Mouse (Mus musculus): ENCODE measurements around the gene Med13.
"Not testable (repeated sequence)": the region's sequence is repeated elsewhere in the genome, so short reads cannot be mapped to it uniquely, and the experiment has no call there.

The Med13 gene

GRCm38 (mm10) chr11:86378981-86379380 lies 21.6 kb upstream of the Med13 start:
- DNase-seq (ENCODE audit: low spot score), result no peak

- DNase-seq (ENCODE audit: low spot score), result no peak
These were observed 20.4 kb upstream of the Med13 start for GRCm38 (mm10) chr11:86377841-86378240.

GRCm38 (mm10) chr11:86376707-86377106 lies 19.3 kb upstream of the Med13 start:
- DNase-seq (ENCODE audit: low spot score), result peak; percentile 59

- DNase-seq (ENCODE audit: low spot score), result no peak
These were observed 17.7 kb upstream of the Med13 start for GRCm38 (mm10) chr11:86375086-86375485.

- DNase-seq (ENCODE audit: low spot score), result no peak
These were observed 13.9 kb upstream of the Med13 start for GRCm38 (mm10) chr11:86371266-86371665.

GRCm38 (mm10) chr11:86369860-86370259 lies 12.5 kb upstream of the Med13 start:
- DNase-seq (ENCODE audit: low spot score), result no peak

GRCm38 (mm10) chr11:86369003-86369402 lies 11.6 kb upstream of the Med13 start:
- no peak for DNase-seq (ENCODE audit: low spot score)

GRCm38 (mm10) chr11:86364709-86365452 lies 7.5 kb upstream of the Med13 start:
- DNase-seq (ENCODE audit: low spot score), result no peak

GRCm38 (mm10) chr11:86357984-86358528 lies 654 bp upstream of the Med13 start:
- peak; percentile 98 for DNase-seq (ENCODE audit: low spot score)

- no peak for DNase-seq (ENCODE audit: low spot score)
These were observed 1.2 kb downstream of the Med13 start for GRCm38 (mm10) chr11:86356007-86356853.

- no peak for DNase-seq (ENCODE audit: low spot score)
These were observed 3.8 kb downstream of the Med13 start for GRCm38 (mm10) chr11:86353586-86353985.

- DNase-seq (ENCODE audit: low spot score), result no peak
These were observed 5.6 kb downstream of the Med13 start for GRCm38 (mm10) chr11:86351766-86352315.

- no peak for DNase-seq (ENCODE audit: low spot score)
These were observed 6.7 kb downstream of the Med13 start for GRCm38 (mm10) chr11:86350636-86351138.

GRCm38 (mm10) chr11:86349325-86349724 lies 8.1 kb downstream of the Med13 start:
- DNase-seq (ENCODE audit: low spot score), result no peak

- DNase-seq (ENCODE audit: low spot score), result no peak
These were observed 8.5 kb downstream of the Med13 start for GRCm38 (mm10) chr11:86348872-86349271.

GRCm38 (mm10) chr11:86347387-86348122 lies 9.8 kb downstream of the Med13 start:
- no peak for DNase-seq (ENCODE audit: low spot score)

GRCm38 (mm10) chr11:86346525-86346924 lies 10.9 kb downstream of the Med13 start:
- DNase-seq (ENCODE audit: low spot score), result no peak

GRCm38 (mm10) chr11:86344940-86345339 lies 12.5 kb downstream of the Med13 start:
- DNase-seq (ENCODE audit: low spot score), result not testable (repeated sequence)

GRCm38 (mm10) chr11:86324251-86324650 lies 33.2 kb downstream of the Med13 start:
- DNase-seq (ENCODE audit: low spot score), result no peak

- not testable (repeated sequence) for DNase-seq (ENCODE audit: low spot score)
These were observed 42.4 kb downstream of the Med13 start for GRCm38 (mm10) chr11:86314992-86315391.

- DNase-seq (ENCODE audit: low spot score), result no peak
These were observed 47.1 kb downstream of the Med13 start for GRCm38 (mm10) chr11:86310280-86310679.

- DNase-seq (ENCODE audit: low spot score), result not testable (repeated sequence)
These were observed 65.2 kb downstream of the Med13 start for GRCm38 (mm10) chr11:86292201-86292600.
